Mouse (Mus musculus): Measurements from ENCODE around the gene Thbs4. TPM values are rescaled to one million over a fixed set of nuclear protein-coding genes. Genes with fewer than 3 reads are reported as not detected.
A peak's percentile ranks its signal among the peaks of the same experiment; 100 is the strongest.

The Thbs4 gene
- polyA plus RNA-seq, 1 experiment from 2014 or later, result 1.8 TPM

- H3K27me3 ChIP-seq (replicated peaks; ENCODE audit: low read depth, poor library complexity, severe bottlenecking), result no peaks in the 10 kb centered on the region
- H3K36me3 ChIP-seq (replicated peaks), result no peaks in the 10 kb centered on the region
- no peak overlapping the region for H3K4me3 ChIP-seq
- H3K4me1 ChIP-seq, result peaks cover 8% of the 10 kb centered on the region
- no peak overlapping the region for H3K27ac ChIP-seq (replicated peaks)
- H3K9me3 ChIP-seq, result no peaks in the 10 kb centered on the region
- no peak for DNase-seq (ENCODE audit: low spot score)
- 78% methylated on average over 7 of the region's 7 CpGs for WGBS
Measured at GRCm38 (mm10) chr13:92755036-92755435, 39.6 kb downstream of the Thbs4 start.

GRCm38 (mm10) chr13:92753676-92754075 is 40.9 kb downstream of the Thbs4 start:
- Histone ChIP-seq H3K4me3 (no peak overlapping the region), H3K9me3 (no peaks in the 10 kb centered on the region), H3K27ac (replicated peaks) (no peak overlapping the region), H3K4me1 (peaks cover 8% of the 10 kb centered on the region), H3K27me3 (replicated peaks; ENCODE audit: low read depth, poor library complexity, severe bottlenecking) (no peaks in the 10 kb centered on the region), H3K36me3 (replicated peaks) (no peaks in the 10 kb centered on the region)
- DNase-seq (ENCODE audit: low spot score), result no peak
- WGBS, result 93% methylated on average over 8 of the region's 8 CpGs

- H3K9me3 ChIP-seq, result no peaks in the 10 kb centered on the region
- DNase-seq (ENCODE audit: low spot score), result peak; percentile 86
- H3K36me3 ChIP-seq (replicated peaks), result no peaks in the 10 kb centered on the region
- H3K27ac ChIP-seq (replicated peaks), result no peak overlapping the region
- H3K4me3 ChIP-seq, result no peak overlapping the region
- H3K27me3 ChIP-seq (replicated peaks; ENCODE audit: low read depth, poor library complexity, severe bottlenecking), result no peaks in the 10 kb centered on the region
- 71% methylated on average over 21 of the region's 21 CpGs for WGBS
- H3K4me1 ChIP-seq, result peaks cover 8% of the 10 kb centered on the region
Measured at GRCm38 (mm10) chr13:92751726-92752565, 42.7 kb downstream of the Thbs4 start.

- Histone ChIP-seq H3K36me3 (replicated peaks) (no peaks in the 10 kb centered on the region), H3K4me3 (peak overlapping the region; percentile 24; the same call in 1 of the 2 replicates), H3K9me3 (no peaks in the 10 kb centered on the region), H3K4me1 (peaks cover 8% of the 10 kb centered on the region), H3K27me3 (replicated peaks; ENCODE audit: low read depth, poor library complexity, severe bottlenecking) (no peaks in the 10 kb centered on the region), H3K27ac (replicated peaks) (no peak overlapping the region; the same call in 1 of the 2 replicates)
- WGBS, result 10% methylated on average over 7 of the region's 7 CpGs
- DNase-seq (ENCODE audit: low spot score), result peak; percentile 76
Measured at GRCm38 (mm10) chr13:92750976-92751518, 43.6 kb downstream of the Thbs4 start.

GRCm38 (mm10) chr13:92743337-92743736 is 51.3 kb downstream of the Thbs4 start:
- Histone ChIP-seq H3K9me3 (no peaks in the 10 kb centered on the region), H3K36me3 (replicated peaks) (no peaks in the 10 kb centered on the region), H3K4me1 (no peaks in the 10 kb centered on the region; the same call in none of the 2 replicates), H3K27me3 (replicated peaks; ENCODE audit: low read depth, poor library complexity, severe bottlenecking) (no peaks in the 10 kb centered on the region), H3K4me3 (no peak overlapping the region), H3K27ac (replicated peaks) (no peak overlapping the region)
- no peak for DNase-seq (ENCODE audit: low spot score)
- 73% methylated on average over 5 of the region's 5 CpGs for WGBS

GRCm38 (mm10) chr13:92742886-92743285 is 51.7 kb downstream of the Thbs4 start:
- H3K4me1 ChIP-seq, result no peaks in the 10 kb centered on the region; the same call in none of the 2 replicates
- no peaks in the 10 kb centered on the region for H3K27me3 ChIP-seq (replicated peaks; ENCODE audit: low read depth, poor library complexity, severe bottlenecking)
- no peak overlapping the region for H3K27ac ChIP-seq (replicated peaks)
- no peaks in the 10 kb centered on the region for H3K9me3 ChIP-seq
- no peak overlapping the region for H3K4me3 ChIP-seq
- no peaks in the 10 kb centered on the region for H3K36me3 ChIP-seq (replicated peaks)
- whole genome bisulfite sequencing, result 89% methylated on average over 4 of the region's 4 CpGs
- no peak for DNase-seq (ENCODE audit: low spot score)

- Histone ChIP-seq H3K4me1 (peaks cover 7% of the 10 kb centered on the region), H3K36me3 (replicated peaks) (no peaks in the 10 kb centered on the region), H3K9me3 (no peaks in the 10 kb centered on the region), H3K4me3 (no peak overlapping the region), H3K27me3 (replicated peaks; ENCODE audit: low read depth, poor library complexity, severe bottlenecking) (no peaks in the 10 kb centered on the region), H3K27ac (replicated peaks) (no peak overlapping the region)
- DNase-seq (ENCODE audit: low spot score), result peak; percentile 28
- WGBS, result 13% methylated on average over 2 of the region's 2 CpGs
Measured at GRCm38 (mm10) chr13:92740671-92741270, 53.8 kb downstream of the Thbs4 start.

- WGBS, result 88% methylated on average over 3 of the region's 3 CpGs
- Histone ChIP-seq H3K27ac (replicated peaks) (no peak overlapping the region), H3K36me3 (replicated peaks) (no peaks in the 10 kb centered on the region), H3K9me3 (no peaks in the 10 kb centered on the region), H3K27me3 (replicated peaks; ENCODE audit: low read depth, poor library complexity, severe bottlenecking) (no peaks in the 10 kb centered on the region), H3K4me3 (no peak overlapping the region), H3K4me1 (peaks cover 7% of the 10 kb centered on the region)
- no peak for DNase-seq (ENCODE audit: low spot score)
Measured at GRCm38 (mm10) chr13:92739858-92740257, 54.8 kb downstream of the Thbs4 start.

GRCm38 (mm10) chr13:92738821-92739220 is 55.8 kb downstream of the Thbs4 start:
- H3K27ac ChIP-seq (replicated peaks), result no peak overlapping the region
- H3K9me3 ChIP-seq, result no peaks in the 10 kb centered on the region
- peaks cover 7% of the 10 kb centered on the region for H3K4me1 ChIP-seq
- no peaks in the 10 kb centered on the region for H3K36me3 ChIP-seq (replicated peaks)
- 63% methylated on average over 3 of the region's 3 CpGs for WGBS
- no peak overlapping the region for H3K4me3 ChIP-seq
- DNase-seq (ENCODE audit: low spot score), result no peak
- no peaks in the 10 kb centered on the region for H3K27me3 ChIP-seq (replicated peaks; ENCODE audit: low read depth, poor library complexity, severe bottlenecking)

GRCm38 (mm10) chr13:92736516-92737300 is 57.9 kb downstream of the Thbs4 start:
- WGBS, result 63% methylated on average over 11 of the region's 11 CpGs
- H3K9me3 ChIP-seq, result no peaks in the 10 kb centered on the region

GRCm38 (mm10) chr13:92735693-92736092 is 58.9 kb downstream of the Thbs4 start:
- 63% methylated on average over 1 of the region's 1 CpGs for WGBS
- no peak for DNase-seq (ENCODE audit: low spot score)
- Histone ChIP-seq H3K27ac (replicated peaks) (no peak overlapping the region), H3K9me3 (no peaks in the 10 kb centered on the region), H3K36me3 (replicated peaks) (no peaks in the 10 kb centered on the region), H3K27me3 (replicated peaks; ENCODE audit: low read depth, poor library complexity, severe bottlenecking) (no peaks in the 10 kb centered on the region), H3K4me1 (peaks cover 7% of the 10 kb centered on the region), H3K4me3 (no peak overlapping the region)

More at GRCm38 (mm10) chr13:92736516-92737300, 57.9 kb downstream of the Thbs4 start:
- H3K36me3 ChIP-seq (replicated peaks), result no peaks in the 10 kb centered on the region
- H3K27ac ChIP-seq (replicated peaks), result no peak overlapping the region
- no peak overlapping the region for H3K4me3 ChIP-seq
- no peaks in the 10 kb centered on the region for H3K27me3 ChIP-seq (replicated peaks; ENCODE audit: low read depth, poor library complexity, severe bottlenecking)
- peaks cover 7% of the 10 kb centered on the region for H3K4me1 ChIP-seq
- peak; percentile 23 for DNase-seq (ENCODE audit: low spot score)

GRCm38 (mm10) chr13:92733741-92734140 is 60.9 kb downstream of the Thbs4 start:
- Histone ChIP-seq H3K27me3 (replicated peaks; ENCODE audit: low read depth, poor library complexity, severe bottlenecking) (no peaks in the 10 kb centered on the region), H3K9me3 (no peaks in the 10 kb centered on the region), H3K36me3 (replicated peaks) (no peaks in the 10 kb centered on the region), H3K4me1 (peaks cover 7% of the 10 kb centered on the region), H3K4me3 (no peak overlapping the region), H3K27ac (replicated peaks) (no peak overlapping the region)
- WGBS, result 86% methylated on average over 11 of the region's 11 CpGs
- no peak for DNase-seq (ENCODE audit: low spot score)
